Mouse (Mus musculus): ENCODE data around the gene Fam19a4. TPM values are rescaled to one million over a fixed set of nuclear protein-coding genes. Genes with fewer than 3 reads are reported as not detected.
"Not testable (repeated sequence)": the region's sequence is repeated elsewhere in the genome, so short reads cannot be mapped to it uniquely, and the experiment has no call there.

Gene Fam19a4
- total RNA-seq, 2 experiments from 2014 or later: 0.17 TPM; not detected in 1

- no peak for ATAC-seq (replicated peaks; ENCODE audit: low FRiP score, poor library complexity, severe bottlenecking)
Observed at GRCm38 (mm10) chr6:96991741-96992140, 68.5 kb downstream of the Fam19a4 start.

- no peak for ATAC-seq (replicated peaks; ENCODE audit: low FRiP score, poor library complexity, severe bottlenecking)
Observed at GRCm38 (mm10) chr6:96977537-96977936, 82.7 kb downstream of the Fam19a4 start.

- ATAC-seq (replicated peaks; ENCODE audit: low FRiP score, poor library complexity, severe bottlenecking): no peak
Observed at GRCm38 (mm10) chr6:96944796-96945195, 115.4 kb downstream of the Fam19a4 start.

- no peak for ATAC-seq (replicated peaks; ENCODE audit: low FRiP score, poor library complexity, severe bottlenecking)
Observed at GRCm38 (mm10) chr6:96935776-96936175, 124.4 kb downstream of the Fam19a4 start.

GRCm38 (mm10) chr6:96909061-96909480, 151.1 kb downstream of the Fam19a4 start:
- no peak for ATAC-seq (replicated peaks; ENCODE audit: low FRiP score, poor library complexity, severe bottlenecking)

GRCm38 (mm10) chr6:96877105-96877504, 183.1 kb downstream of the Fam19a4 start:
- not testable (repeated sequence) for ATAC-seq (replicated peaks; ENCODE audit: low FRiP score, poor library complexity, severe bottlenecking)

GRCm38 (mm10) chr6:96876651-96877050, 183.6 kb downstream of the Fam19a4 start:
- ATAC-seq (replicated peaks; ENCODE audit: low FRiP score, poor library complexity, severe bottlenecking): not testable (repeated sequence)

- no peak for ATAC-seq (replicated peaks; ENCODE audit: low FRiP score, poor library complexity, severe bottlenecking)
Observed at GRCm38 (mm10) chr6:96853065-96853464, 207.1 kb downstream of the Fam19a4 start.

- ATAC-seq (replicated peaks; ENCODE audit: low FRiP score, poor library complexity, severe bottlenecking): no peak
Observed at GRCm38 (mm10) chr6:96843944-96844343, 216.3 kb downstream of the Fam19a4 start.

- ATAC-seq (replicated peaks; ENCODE audit: low FRiP score, poor library complexity, severe bottlenecking): no peak
Observed at GRCm38 (mm10) chr6:96840634-96841033, 219.6 kb downstream of the Fam19a4 start.

GRCm38 (mm10) chr6:96826626-96827025, 233.6 kb downstream of the Fam19a4 start:
- no peak for ATAC-seq (replicated peaks; ENCODE audit: low FRiP score, poor library complexity, severe bottlenecking)

- no peak for ATAC-seq (replicated peaks; ENCODE audit: low FRiP score, poor library complexity, severe bottlenecking)
Observed at GRCm38 (mm10) chr6:96802981-96803380, 257.2 kb downstream of the Fam19a4 start.

- no peak for ATAC-seq (replicated peaks; ENCODE audit: low FRiP score, poor library complexity, severe bottlenecking)
Observed at GRCm38 (mm10) chr6:96798746-96799145, 261.5 kb downstream of the Fam19a4 start.

GRCm38 (mm10) chr6:96797451-96797850, 262.8 kb downstream of the Fam19a4 start:
- no peak for ATAC-seq (replicated peaks; ENCODE audit: low FRiP score, poor library complexity, severe bottlenecking)

Other genes with a start within 250 kb of the Fam19a4 start
- 3.3 and 6.1 TPM in 2 replicates for gene Eogt, start 88.8 kb upstream of the Fam19a4 start, total RNA-seq (2015; ENCODE audit: low replicate concordance)
- 1.7 and 4.6 TPM in 2 replicates for gene Eogt, start 88.8 kb upstream of the Fam19a4 start, total RNA-seq (2017; ENCODE audit: low replicate concordance)
- gene Tmf1, start 118.7 kb upstream of the Fam19a4 start, total RNA-seq (2015; ENCODE audit: low replicate concordance): 6.7 and 11.7 TPM in 2 replicates
- 50.4 and 64.5 TPM in 2 replicates for gene Tmf1, start 118.7 kb upstream of the Fam19a4 start, total RNA-seq (2017; ENCODE audit: low replicate concordance)
- gene Uba3, start 145.2 kb upstream of the Fam19a4 start, total RNA-seq (2015; ENCODE audit: low replicate concordance): 24.0 and 25.9 TPM in 2 replicates
- gene Uba3, start 145.2 kb upstream of the Fam19a4 start, total RNA-seq (2017; ENCODE audit: low replicate concordance): 35.1 and 38.5 TPM in 2 replicates
- gene Arl6ip5, start 150.3 kb upstream of the Fam19a4 start, total RNA-seq (2015; ENCODE audit: low replicate concordance): 10.2 and 16.1 TPM in 2 replicates
- 20.6 and 23.8 TPM in 2 replicates for gene Arl6ip5, start 150.3 kb upstream of the Fam19a4 start, total RNA-seq (2017; ENCODE audit: low replicate concordance)
- not detected in 2 replicates for gene Lmod3, start 192.3 kb upstream of the Fam19a4 start, total RNA-seq (2015; ENCODE audit: low replicate concordance)
- not detected in 2 replicates for gene Lmod3, start 192.3 kb upstream of the Fam19a4 start, total RNA-seq (2017; ENCODE audit: low replicate concordance)

Measured in erythroblast, adult 5-6 weeks (primary cell).